Mouse (Mus musculus): ENCODE measurements around the gene Kcnc1. TPM values are rescaled to one million over a fixed set of nuclear protein-coding genes. Genes with fewer than 3 reads are reported as not detected.

Kcnc1 gene
- total and polyA plus RNA-seq, 3 experiments: 0.08 to 0.14 TPM; not detected in 1

GRCm38 (mm10) chr7:46459200-46459599 lies 62.9 kb downstream of the Kcnc1 start:
- TF ChIP-seq BHLHE40 (IDR thresholded peaks at IDR 0.05; ENCODE audit: low read depth, low read length) (no peak), CTCF (conservative IDR thresholded peaks at IDR 0.05 in 1 of 2, IDR thresholded peaks at IDR 0.05 in 1 of 2; ENCODE audit: low read depth in 2 of 2, low read length in 2 of 2) (no peak), ZC3H11A (IDR thresholded peaks at IDR 0.05; ENCODE audit: low read depth, low read length) (no peak), MAFK (IDR thresholded peaks at IDR 0.05; ENCODE audit: insufficient replicate concordance, low read length) (no peak), POLR2AphosphoS2 (IDR thresholded peaks at IDR 0.05; ENCODE audit: low read depth, low read length) (no peak), MEF2A (IDR thresholded peaks at IDR 0.05; ENCODE audit: borderline replicate concordance, low read depth, low read length) (no peak), POLR2A (IDR thresholded peaks at IDR 0.05; ENCODE audit: low read depth, low read length) (no peak)
- no peaks in the 10 kb centered on the region for H3K27me3 ChIP-seq (replicated peaks)
- peaks cover 15 to 38% of the 10 kb centered on the region in 2 experiments for H3K4me1 ChIP-seq (ENCODE audit: control insufficient read depth in 1 of 2, insufficient read depth in 2 of 2)
- no peak overlapping the region for H3K27ac ChIP-seq (ENCODE audit: insufficient read depth, low read depth)
- H3K9ac ChIP-seq (ENCODE audit: insufficient read depth, low read depth): no peak overlapping the region
- no peak overlapping the region for H3K4me3 ChIP-seq (replicated peaks in 1 of 3; ENCODE audit: low read depth in 2 of 3, low read length in 2 of 3, poor library complexity in 1 of 3)
- dilution Hi-C loops (cut with MboI; ENCODE audit: extremely low pct_ligation_motif_present, extremely low pct_unique_long_range_greater_than_20kb, low sequenced_read_pairs) (no loop called here), in situ Hi-C loops (cut with MboI; ENCODE audit: low pct_ligation_motif_present, low pct_unique_long_range_greater_than_20kb, low sequenced_read_pairs) (no loop called here)
- peaks cover 4% of the 10 kb centered on the region for H3K9me3 ChIP-seq (replicated peaks; ENCODE audit: low read length)
- peaks cover 0 to 19% of the 10 kb centered on the region in 2 experiments for H3K36me3 ChIP-seq (replicated peaks in 1 of 2; ENCODE audit: control insufficient read depth in 1 of 2, insufficient read depth in 1 of 2, low read length in 1 of 2)
- no peak for DNase-seq (ENCODE audit: extremely low read depth)
- no peaks in the 10 kb centered on the region for H3K79me2 ChIP-seq (replicated peaks; ENCODE audit: control insufficient read depth, extremely low read depth, insufficient read depth, poor library complexity, severe bottlenecking)
- H3K4me2 ChIP-seq (ENCODE audit: insufficient read depth, low read depth, poor library complexity, severe bottlenecking): no peak overlapping the region

DNA sequence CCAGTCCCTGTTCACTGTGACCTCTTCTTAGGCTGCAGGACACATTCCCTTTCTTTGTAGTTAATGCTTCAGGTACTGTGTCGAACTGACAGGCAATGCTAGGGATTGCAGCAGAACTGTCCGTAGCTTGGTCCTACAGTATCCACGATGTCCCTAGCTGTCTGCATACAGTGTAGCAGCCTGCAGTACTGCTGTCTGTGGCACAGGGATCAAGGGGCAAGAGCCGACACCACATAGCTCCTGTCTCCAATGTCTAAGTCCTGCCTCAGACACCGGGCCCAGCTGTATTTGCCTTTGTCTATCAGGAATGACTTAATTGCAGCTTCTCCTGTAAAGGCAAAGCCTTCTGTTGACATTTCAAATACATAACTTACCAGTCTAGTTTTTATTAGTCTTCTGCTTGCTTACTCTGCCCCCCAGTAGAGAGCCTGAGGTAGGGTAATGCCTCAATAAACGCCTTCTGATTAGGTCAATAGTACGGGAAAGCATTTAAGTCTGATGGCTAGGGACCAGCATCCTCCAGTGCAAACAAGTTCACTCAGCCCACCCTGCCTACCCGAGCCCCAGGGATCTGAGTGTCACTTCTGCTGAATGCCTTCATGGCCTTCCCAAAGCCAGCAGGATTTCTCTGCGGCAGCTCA lies 63.4 kb downstream of the Kcnc1 start:
- dilution Hi-C loops (cut with MboI; ENCODE audit: extremely low pct_ligation_motif_present, extremely low pct_unique_long_range_greater_than_20kb, low sequenced_read_pairs): no loop called here
- Histone ChIP-seq H3K27me3 (replicated peaks) (no peaks in the 10 kb centered on the region), H3K4me3 (replicated peaks in 1 of 3; ENCODE audit: low read depth in 2 of 3, low read length in 2 of 3, poor library complexity in 1 of 3) (no peak overlapping the region), H3K79me2 (replicated peaks; ENCODE audit: control insufficient read depth, extremely low read depth, insufficient read depth, poor library complexity, severe bottlenecking) (no peaks in the 10 kb centered on the region), H3K9ac (ENCODE audit: insufficient read depth, low read depth) (no peak overlapping the region), H3K4me1 (ENCODE audit: control insufficient read depth in 1 of 2, insufficient read depth in 2 of 2) (peaks cover 15 to 40% of the 10 kb centered on the region in 2 experiments), H3K9me3 (replicated peaks; ENCODE audit: low read length) (peaks cover 4% of the 10 kb centered on the region), H3K27ac (ENCODE audit: insufficient read depth, low read depth) (no peak overlapping the region), H3K4me2 (ENCODE audit: insufficient read depth, low read depth, poor library complexity, severe bottlenecking) (no peak overlapping the region), H3K36me3 (replicated peaks in 1 of 2; ENCODE audit: control insufficient read depth in 1 of 2, insufficient read depth in 1 of 2, low read length in 1 of 2) (peaks cover 0 to 19% of the 10 kb centered on the region in 2 experiments)
- DNase-seq (ENCODE audit: extremely low read depth): no peak
- TF ChIP-seq MXI1 (IDR thresholded peaks at IDR 0.05; ENCODE audit: low read depth, low read length) (no peak), HCFC1 (IDR thresholded peaks at IDR 0.05; ENCODE audit: low read depth, low read length) (no peak), ZKSCAN1 (IDR thresholded peaks at IDR 0.05; ENCODE audit: borderline replicate concordance, low read depth, low read length) (no peak), MAZ (IDR thresholded peaks at IDR 0.05; ENCODE audit: low read depth, low read length) (no peak)
- in situ Hi-C loops (cut with MboI; ENCODE audit: low pct_ligation_motif_present, low pct_unique_long_range_greater_than_20kb, low sequenced_read_pairs): no loop called here

GRCm38 (mm10) chr7:46462287-46462686 lies 66.0 kb downstream of the Kcnc1 start:
- TF ChIP-seq MAFK (IDR thresholded peaks at IDR 0.05; ENCODE audit: insufficient replicate concordance, low read length) (no peak), SIN3A (IDR thresholded peaks at IDR 0.05; ENCODE audit: low read length) (no peak), PAX5 (IDR thresholded peaks at IDR 0.05; ENCODE audit: low read length) (no peak), JUN (IDR thresholded peaks at IDR 0.05; ENCODE audit: insufficient read depth, low read depth, low read length) (no peak), MAZ (IDR thresholded peaks at IDR 0.05; ENCODE audit: low read depth, low read length) (no peak), IRF4 (IDR thresholded peaks at IDR 0.05; ENCODE audit: low read depth, low read length) (no peak), BHLHE40 (IDR thresholded peaks at IDR 0.05; ENCODE audit: low read depth, low read length) (no peak), CHD1 (IDR thresholded peaks at IDR 0.05; ENCODE audit: low read depth, low read length) (no peak), NELFE (IDR thresholded peaks at IDR 0.05; ENCODE audit: low read depth, low read length) (no peak), UBTF (IDR thresholded peaks at IDR 0.05; ENCODE audit: low read depth, low read length) (no peak), POLR2AphosphoS2 (IDR thresholded peaks at IDR 0.05; ENCODE audit: low read depth, low read length) (no peak), POLR2A (IDR thresholded peaks at IDR 0.05; ENCODE audit: low read depth, low read length) (no peak), ZMIZ1 (IDR thresholded peaks at IDR 0.05; ENCODE audit: low read depth, low read length) (no peak), MYC (IDR thresholded peaks at IDR 0.05; ENCODE audit: low read depth, low read length) (no peak), ZKSCAN1 (IDR thresholded peaks at IDR 0.05; ENCODE audit: borderline replicate concordance, low read depth, low read length) (no peak), ELF1 (IDR thresholded peaks at IDR 0.05; ENCODE audit: low read depth, low read length) (no peak)
- H3K27me3 ChIP-seq (replicated peaks): no peaks in the 10 kb centered on the region
- no peak overlapping the region for H3K27ac ChIP-seq (ENCODE audit: insufficient read depth, low read depth)
- dilution Hi-C loops (cut with MboI; ENCODE audit: extremely low pct_ligation_motif_present, extremely low pct_unique_long_range_greater_than_20kb, low sequenced_read_pairs) (no loop called here), in situ Hi-C loops (cut with MboI; ENCODE audit: low pct_ligation_motif_present, low pct_unique_long_range_greater_than_20kb, low sequenced_read_pairs) (no loop called here)
- no peak overlapping the region for H3K4me3 ChIP-seq (replicated peaks in 1 of 3; ENCODE audit: low read depth in 2 of 3, low read length in 2 of 3, poor library complexity in 1 of 3)
- H3K9me3 ChIP-seq (replicated peaks; ENCODE audit: low read length): no peaks in the 10 kb centered on the region
- H3K4me2 ChIP-seq (ENCODE audit: insufficient read depth, low read depth, poor library complexity, severe bottlenecking): no peak overlapping the region
- no peak overlapping the region for H3K9ac ChIP-seq (ENCODE audit: insufficient read depth, low read depth)
- no peaks in the 10 kb centered on the region for H3K79me2 ChIP-seq (replicated peaks; ENCODE audit: control insufficient read depth, extremely low read depth, insufficient read depth, poor library complexity, severe bottlenecking)
- no peak for DNase-seq (ENCODE audit: extremely low read depth)
- peaks cover 0 to 13% of the 10 kb centered on the region in 2 experiments for H3K36me3 ChIP-seq (replicated peaks in 1 of 2; ENCODE audit: control insufficient read depth in 1 of 2, insufficient read depth in 1 of 2, low read length in 1 of 2)
- peaks cover 15 to 41% of the 10 kb centered on the region in 2 experiments for H3K4me1 ChIP-seq (ENCODE audit: control insufficient read depth in 1 of 2, insufficient read depth in 2 of 2)

All from CH12.LX (cell line).